Mouse (Mus musculus) neural tube, embryonic 11.5 days (tissue): ENCODE data around the gene Bmi1. TPM values are rescaled to one million over a fixed set of nuclear protein-coding genes. Genes with fewer than 3 reads are reported as not detected.

Experiments
- ATAC-seq: fragments of 200-750 bp; cut with Nextera tagmentation; 2 replicates; pipeline ENCODE4 v1.8.0; 2017; ENCODE audit warnings: moderate number of reproducible peaks, mild to moderate bottlenecking, moderate TSS enrichment, moderate library complexity; ENCODE audit not compliant: insufficient read depth, low FRiP score, low TSS enrichment
- DNase-seq: peaks from one replicate; pipeline ENCODE4 v3.0.0-alpha.2; 2015; ENCODE audit warnings: low spot score
- H3K27ac ChIP-seq: fragments of 300-500 bp; sonication (generic); 2 replicates; pipeline ENCODE4 v1.5.1; 2014; ENCODE audit warnings: low read depth, mild to moderate bottlenecking, low read length
- H3K27me3 ChIP-seq: fragments of 300-500 bp; sonication (generic); 2 replicates; pipeline ENCODE4 v1.6.1; 2014; ENCODE audit warnings: mild to moderate bottlenecking, low read length, mixed read lengths; ENCODE audit not compliant: control insufficient read depth, insufficient read depth
- H3K36me3 ChIP-seq: fragments of 300-500 bp; sonication (generic); 2 replicates; pipeline ENCODE4 v1.6.1; 2014; ENCODE audit warnings: mild to moderate bottlenecking, low read length, moderate library complexity, mixed read lengths; ENCODE audit not compliant: control insufficient read depth, insufficient read depth
- H3K4me1 ChIP-seq: fragments of 300-500 bp; sonication (generic); 2 replicates; pipeline ENCODE4 v1.6.1; 2014; ENCODE audit warnings: low read length, mixed read lengths; ENCODE audit not compliant: control insufficient read depth, insufficient read depth
- H3K4me2 ChIP-seq: fragments of 300-500 bp; sonication (generic); 2 replicates; pipeline ENCODE4 v1.6.1; 2014; ENCODE audit warnings: low read depth, mild to moderate bottlenecking, moderate library complexity
- H3K4me3 ChIP-seq: fragments of 300-500 bp; sonication (generic); 2 replicates; pipeline ENCODE4 v1.5.1; 2014; ENCODE audit warnings: low read depth, low read length
- H3K9ac ChIP-seq: fragments of 300-500 bp; sonication (generic); 2 replicates; pipeline ENCODE4 v1.6.1; 2014; ENCODE audit warnings: mild to moderate bottlenecking, low read length
- H3K9me3 ChIP-seq: fragments of 300-500 bp; sonication (generic); 2 replicates; pipeline ENCODE4 v1.6.1; 2016; ENCODE audit warnings: low read length; ENCODE audit not compliant: control insufficient read depth
- WGBS: fragments of 180-500 bp; shearing (Covaris S2); extraction: QIAGEN DNeasy Blood & Tissue Kit; methylation state at CpG from one replicate; pipeline ENCODE4 v1.1.7; 2014; 5-methylcytosine and 5-hydroxymethylcytosine counted together
- polyA plus RNA-seq: library from polyadenylated mRNA; unstranded; fragments of >200 nt; fragmentation: Nextera tagmentation; extraction: Ambion mirVana; gene quantifications from 2 replicates; pipeline ENCODE4 v1.2.1, GENCODE M21; 2014

Bmi1 gene
- polyA plus RNA-seq, 1 experiment from 2014 or later: 43.8 TPM

DNA sequence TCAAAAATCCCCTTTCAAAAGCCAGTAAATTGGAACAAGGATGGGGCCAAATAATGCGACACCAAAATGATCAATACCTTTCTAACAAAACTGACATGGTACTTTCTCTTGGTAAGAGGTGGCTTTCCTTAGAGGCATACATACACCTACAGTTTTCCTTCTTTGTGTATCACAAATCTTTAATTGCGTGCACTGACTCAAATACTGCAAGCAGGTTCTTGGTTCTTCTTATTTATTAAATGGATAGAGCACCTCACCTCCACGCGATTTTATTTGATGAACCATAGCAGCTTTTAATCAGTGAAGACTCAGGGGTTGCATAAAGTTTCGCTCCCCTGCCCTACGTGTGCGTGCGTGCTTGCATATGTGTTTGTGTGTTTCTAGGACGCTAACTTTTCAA, 13.9 kb downstream of the Bmi1 start:
- H3K4me1 ChIP-seq: peaks cover 2% of the 10 kb centered on the region; the same call in 1 of the 2 replicates
- ATAC-seq: no peak
- H3K27me3 ChIP-seq: peaks cover 74% of the 10 kb centered on the region
- H3K9me3 ChIP-seq: no peaks in the 10 kb centered on the region
- peak overlapping the region; percentile 43; the same call in 1 of the 2 replicates for H3K4me3 ChIP-seq
- no peak for DNase-seq
- H3K36me3 ChIP-seq: no peaks in the 10 kb centered on the region
- under 1% methylated on average over 9 of the region's 9 CpGs for WGBS
- H3K4me2 ChIP-seq: peak overlapping the region; percentile 72
- H3K9ac ChIP-seq: no peak overlapping the region; the same call in 1 of the 2 replicates
- H3K27ac ChIP-seq: no peak overlapping the region

DNA sequence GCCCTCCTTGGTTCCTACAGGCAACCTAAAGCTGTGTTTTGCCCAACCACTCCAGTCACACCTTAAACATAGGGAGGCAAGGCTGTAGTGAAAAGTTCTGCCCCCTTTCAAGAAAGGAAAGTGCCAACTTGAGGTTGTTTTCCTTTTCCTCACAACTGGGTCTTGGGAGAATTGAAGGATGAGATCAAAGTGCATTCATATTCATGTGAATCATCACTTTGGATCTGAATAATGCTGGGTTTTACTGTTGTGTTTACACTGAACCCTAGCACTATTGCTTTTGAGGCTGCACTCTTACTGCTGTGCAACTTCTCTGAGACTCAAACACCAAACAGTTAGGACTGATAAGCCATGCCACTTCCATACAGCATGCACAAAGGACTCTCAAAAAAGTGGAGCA, 15.2 kb downstream of the Bmi1 start:
- ATAC-seq: no peak
- Histone ChIP-seq H3K4me1 (peaks cover 2% of the 10 kb centered on the region; the same call in 1 of the 2 replicates), H3K27ac (no peak overlapping the region), H3K4me3 (no peak overlapping the region), H3K36me3 (no peaks in the 10 kb centered on the region), H3K9me3 (no peaks in the 10 kb centered on the region), H3K4me2 (no peak overlapping the region), H3K27me3 (peaks cover 75% of the 10 kb centered on the region), H3K9ac (no peak overlapping the region)
- DNase-seq: no peak

GRCm38 (mm10) chr2:18692548-18692947, 15.7 kb downstream of the Bmi1 start:
- 9% methylated on average over 1 of the region's 1 CpGs for WGBS
- H3K4me3 ChIP-seq: no peak overlapping the region
- no peaks in the 10 kb centered on the region for H3K36me3 ChIP-seq
- H3K27ac ChIP-seq: no peak overlapping the region
- H3K4me1 ChIP-seq: peaks cover 2% of the 10 kb centered on the region; the same call in 1 of the 2 replicates
- no peak overlapping the region for H3K4me2 ChIP-seq
- H3K27me3 ChIP-seq: peaks cover 71% of the 10 kb centered on the region
- no peak for ATAC-seq
- no peaks in the 10 kb centered on the region for H3K9me3 ChIP-seq
- DNase-seq: no peak
- no peak overlapping the region for H3K9ac ChIP-seq

GRCm38 (mm10) chr2:18693491-18693870, 16.7 kb downstream of the Bmi1 start:
- no peak overlapping the region; the same call in 1 of the 2 replicates for H3K9ac ChIP-seq
- no peak for ATAC-seq
- under 1% methylated on average over 5 of the region's 5 CpGs for WGBS

DNA sequence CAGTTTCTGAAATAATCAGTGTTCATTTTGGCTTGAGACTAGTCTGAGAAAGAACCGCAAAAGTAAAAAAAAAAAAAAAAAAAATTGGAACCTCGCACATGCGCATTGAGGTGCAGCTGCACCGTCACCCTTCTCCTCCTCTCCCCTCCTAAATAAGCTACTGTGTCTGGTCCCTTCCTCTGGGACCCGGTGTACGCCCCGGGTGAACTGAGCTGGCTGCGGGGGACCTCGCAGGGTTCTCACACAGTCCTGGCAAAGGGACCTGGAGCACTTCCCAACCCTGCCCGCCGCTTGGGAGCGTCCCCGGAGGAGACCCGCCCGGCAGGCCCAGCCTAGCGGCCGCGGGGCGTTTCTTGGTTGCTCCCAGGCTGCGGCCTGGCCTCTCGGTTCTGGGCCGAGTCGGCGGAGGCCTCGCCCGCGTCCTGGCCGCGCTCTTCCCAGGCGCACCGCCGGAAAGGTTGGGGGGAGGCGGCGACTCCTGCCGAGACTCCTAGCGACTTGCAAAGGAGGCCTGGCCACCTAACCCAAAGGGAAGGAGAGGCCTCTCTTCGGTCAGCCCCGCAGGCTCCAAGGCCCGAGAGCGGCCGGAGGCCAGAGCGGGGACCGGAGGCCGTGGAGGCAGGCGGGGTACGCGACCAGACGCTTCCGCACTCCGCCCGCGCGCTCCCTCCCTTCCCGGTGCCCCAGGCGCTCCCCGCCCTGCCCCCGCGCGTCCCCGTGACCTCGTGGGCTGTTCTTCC, 17.2 kb downstream of the Bmi1 start, which contains the start of gene Spag6:
Gene Spag6, plus strand, starts transcription at position 162 of the 740 bp plus-strand sequence.
- ATAC-seq (peak; percentile 74), DNase-seq (peak; percentile 86)
- Histone ChIP-seq H3K27me3 (peaks cover 71% of the 10 kb centered on the region), H3K36me3 (no peaks in the 10 kb centered on the region), H3K27ac (peak within 1 kb of the TSS; percentile 67), H3K9me3 (no peaks in the 10 kb centered on the region), H3K9ac (peak within 1 kb of the TSS; percentile 84), H3K4me3 (peak within 1 kb of the TSS; percentile 51), H3K4me1 (peaks cover 2% of the 10 kb centered on the region; the same call in 1 of the 2 replicates), H3K4me2 (peak within 1 kb of the TSS; percentile 89)
- WGBS: under 1% methylated on average over 59 of the region's 61 CpGs

More at GRCm38 (mm10) chr2:18693491-18693870, 16.7 kb downstream of the Bmi1 start:
- Histone ChIP-seq H3K36me3 (no peaks in the 10 kb centered on the region), H3K9me3 (no peaks in the 10 kb centered on the region), H3K27me3 (peaks cover 71% of the 10 kb centered on the region), H3K4me2 (peak overlapping the region; percentile 89), H3K4me3 (peak overlapping the region; percentile 51), H3K27ac (no peak overlapping the region), H3K4me1 (peaks cover 2% of the 10 kb centered on the region; the same call in 1 of the 2 replicates)
- DNase-seq: no peak

DNA sequence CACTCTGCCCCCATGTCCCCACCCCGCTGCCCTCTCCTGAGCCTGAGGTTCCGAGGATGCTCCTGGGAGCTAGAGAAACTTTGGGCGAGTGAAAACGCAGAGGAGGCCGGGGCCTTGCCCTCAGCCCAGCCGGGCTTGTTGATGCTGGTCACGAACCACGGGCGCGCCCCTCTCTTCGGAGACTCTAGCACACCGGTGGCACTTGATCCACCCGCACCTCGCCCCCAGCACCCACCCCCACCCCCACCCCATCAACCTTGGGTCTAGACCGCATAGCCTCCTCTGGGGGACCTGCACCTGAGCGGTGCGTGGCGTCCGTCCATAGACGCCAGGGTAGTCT, 17.8 kb downstream of the Bmi1 start:
- Histone ChIP-seq H3K27me3 (peaks cover 71% of the 10 kb centered on the region), H3K36me3 (no peaks in the 10 kb centered on the region), H3K4me2 (peak overlapping the region; percentile 89), H3K9me3 (no peaks in the 10 kb centered on the region), H3K4me1 (peaks cover 2% of the 10 kb centered on the region; the same call in 1 of the 2 replicates), H3K9ac (peak overlapping the region; percentile 84), H3K27ac (no peak overlapping the region), H3K4me3 (peak overlapping the region; percentile 51)
- peak; percentile 23 for ATAC-seq
- no peak for DNase-seq
- under 1% methylated on average over 20 of the region's 20 CpGs for WGBS

GRCm38 (mm10) chr2:18695163-18695562, 18.3 kb downstream of the Bmi1 start:
- Histone ChIP-seq H3K9ac (no peak overlapping the region), H3K4me1 (peaks cover 2% of the 10 kb centered on the region; the same call in 1 of the 2 replicates), H3K4me2 (peak overlapping the region; percentile 89; the same call in 1 of the 2 replicates), H3K27ac (no peak overlapping the region), H3K27me3 (peaks cover 71% of the 10 kb centered on the region), H3K9me3 (no peaks in the 10 kb centered on the region), H3K36me3 (no peaks in the 10 kb centered on the region), H3K4me3 (no peak overlapping the region)
- WGBS: 1% methylated on average over 8 of the region's 8 CpGs
- no peak for ATAC-seq
- no peak for DNase-seq

GRCm38 (mm10) chr2:18695629-18696150, 18.9 kb downstream of the Bmi1 start:
- H3K9me3 ChIP-seq: no peaks in the 10 kb centered on the region
- 4% methylated on average over 7 of the region's 7 CpGs for WGBS
- H3K9ac ChIP-seq: no peak overlapping the region
- H3K27me3 ChIP-seq: peaks cover 71% of the 10 kb centered on the region
- no peak overlapping the region for H3K27ac ChIP-seq
- H3K4me2 ChIP-seq: no peak overlapping the region
- no peaks in the 10 kb centered on the region for H3K36me3 ChIP-seq
- H3K4me3 ChIP-seq: no peak overlapping the region
- no peak for ATAC-seq
- DNase-seq: no peak
- no peaks in the 10 kb centered on the region; the same call in 1 of the 2 replicates for H3K4me1 ChIP-seq
